Mouse (Mus musculus) heart, postnatal 10 days (tissue): Measurements from ENCODE around the gene Pam16. TPM values are rescaled to one million over a fixed set of nuclear protein-coding genes. Genes with fewer than 3 reads are reported as not detected.

Experiments used
- DNase-seq, 2 experiments: peaks; one replicate each; pipeline ENCODE4 v3.0.0; 2021
- intact Hi-C: fragments of 180-260 bp; cut with DNase I; formaldehyde crosslinking; loops from one replicate; pipeline ENCODE4 v1.15.1; 2025
- total RNA-seq, 2 experiments: library from RNA; stranded (reverse); gene quantifications; 2 replicates each; pipeline ENCODE4 v1.2.3; 2021

The Pam16 gene
- total RNA-seq, 2 experiments from 2014 or later = 96.6 to 125 TPM

- intact Hi-C loops = no loop called here
- no peak for DNase-seq
These were observed 11.1 kb downstream of the Pam16 start for GRCm38 (mm10) chr16:4613736-4614135.

GRCm38 (mm10) chr16:4611676-4612075, 13.1 kb downstream of the Pam16 start:
- DNase-seq = no peak
- intact Hi-C loops = no loop called here

- intact Hi-C loops = no loop called here
- DNase-seq = no peak
These were observed 13.6 kb downstream of the Pam16 start for GRCm38 (mm10) chr16:4611193-4611592.

GRCm38 (mm10) chr16:4608532-4609059, 16.2 kb downstream of the Pam16 start:
- no peak for DNase-seq
- intact Hi-C loops = loop anchor here (1.0 to 5.0 kb wide), 3 partner anchors 40 to 291 kb away; no protein-coding TSS in a partner anchor

- intact Hi-C loops = loop anchor here (1.0 to 5.0 kb wide), 5 partner anchors 15 to 291 kb away; no protein-coding TSS in a partner anchor
- DNase-seq = peak; percentile 87 to 90
These were observed 16.8 kb downstream of the Pam16 start for GRCm38 (mm10) chr16:4607818-4608531.

- DNase-seq = peak; percentile 77 to 80
- intact Hi-C loops = loop anchor here (1.0 to 5.0 kb wide), 3 partner anchors 13 to 289 kb away; no protein-coding TSS in a partner anchor
These were observed 18.2 kb downstream of the Pam16 start for GRCm38 (mm10) chr16:4606431-4607084.

- no peak for DNase-seq
- intact Hi-C loops = loop anchor here (5.0 kb wide), 1 partner anchor 288 kb away; no protein-coding TSS in a partner anchor
These were observed 19.2 kb downstream of the Pam16 start for GRCm38 (mm10) chr16:4605514-4606131.

- no peak for DNase-seq
- intact Hi-C loops = loop anchor here (5.0 kb wide), 1 partner anchor 297 kb away; no protein-coding TSS in a partner anchor
These were observed 20.4 kb downstream of the Pam16 start for GRCm38 (mm10) chr16:4604293-4604837.

GRCm38 (mm10) chr16:4603453-4603837, 21.3 kb downstream of the Pam16 start:
- no peak for DNase-seq
- intact Hi-C loops = loop anchor here (5.0 kb wide), 1 partner anchor 296 kb away; no protein-coding TSS in a partner anchor

GRCm38 (mm10) chr16:4602766-4603452, 21.9 kb downstream of the Pam16 start:
- DNase-seq = peak in 1 of 2 experiments; percentile 49
- intact Hi-C loops = loop anchor here (5.0 kb wide), 1 partner anchor 296 kb away; no protein-coding TSS in a partner anchor

- DNase-seq = no peak
- intact Hi-C loops = loop anchor here (5.0 kb wide), 1 partner anchor 295 kb away; no protein-coding TSS in a partner anchor
These were observed 22.6 kb downstream of the Pam16 start for GRCm38 (mm10) chr16:4602189-4602588.

- intact Hi-C loops = loop anchor here (5.0 kb wide), 1 partner anchor 294 kb away; no protein-coding TSS in a partner anchor
- DNase-seq = peak in 1 of 2 experiments; percentile 13
These were observed 24.0 kb downstream of the Pam16 start for GRCm38 (mm10) chr16:4600701-4601310.

- DNase-seq = no peak
- intact Hi-C loops = loop anchor here (5.0 kb wide), 1 partner anchor 292 kb away; no protein-coding TSS in a partner anchor
These were observed 25.2 kb downstream of the Pam16 start for GRCm38 (mm10) chr16:4599616-4600015.

GRCm38 (mm10) chr16:4598891-4599543, 25.8 kb downstream of the Pam16 start:
- intact Hi-C loops = no loop called here
- peak in 1 of 2 experiments; percentile 8 for DNase-seq

- DNase-seq = peak in 1 of 2 experiments; percentile 2
- intact Hi-C loops = no loop called here
These were observed 26.7 kb downstream of the Pam16 start for GRCm38 (mm10) chr16:4598041-4598440.

- DNase-seq = peak in 1 of 2 experiments; percentile 59
These were observed 27.5 kb downstream of the Pam16 start for GRCm38 (mm10) chr16:4597296-4597695.

GRCm38 (mm10) chr16:4596836-4597235, 28.0 kb downstream of the Pam16 start:
- peak in 1 of 2 experiments; percentile 9 for DNase-seq
- intact Hi-C loops = no loop called here

More at GRCm38 (mm10) chr16:4597296-4597695, 27.5 kb downstream of the Pam16 start:
- intact Hi-C loops = no loop called here

- intact Hi-C loops = no loop called here
- peak in 1 of 2 experiments; percentile 34 for DNase-seq
These were observed 28.6 kb downstream of the Pam16 start for GRCm38 (mm10) chr16:4596141-4596728.
